Mouse (Mus musculus): ENCODE results near the gene Gjb2.

Gjb2 gene

DNA sequence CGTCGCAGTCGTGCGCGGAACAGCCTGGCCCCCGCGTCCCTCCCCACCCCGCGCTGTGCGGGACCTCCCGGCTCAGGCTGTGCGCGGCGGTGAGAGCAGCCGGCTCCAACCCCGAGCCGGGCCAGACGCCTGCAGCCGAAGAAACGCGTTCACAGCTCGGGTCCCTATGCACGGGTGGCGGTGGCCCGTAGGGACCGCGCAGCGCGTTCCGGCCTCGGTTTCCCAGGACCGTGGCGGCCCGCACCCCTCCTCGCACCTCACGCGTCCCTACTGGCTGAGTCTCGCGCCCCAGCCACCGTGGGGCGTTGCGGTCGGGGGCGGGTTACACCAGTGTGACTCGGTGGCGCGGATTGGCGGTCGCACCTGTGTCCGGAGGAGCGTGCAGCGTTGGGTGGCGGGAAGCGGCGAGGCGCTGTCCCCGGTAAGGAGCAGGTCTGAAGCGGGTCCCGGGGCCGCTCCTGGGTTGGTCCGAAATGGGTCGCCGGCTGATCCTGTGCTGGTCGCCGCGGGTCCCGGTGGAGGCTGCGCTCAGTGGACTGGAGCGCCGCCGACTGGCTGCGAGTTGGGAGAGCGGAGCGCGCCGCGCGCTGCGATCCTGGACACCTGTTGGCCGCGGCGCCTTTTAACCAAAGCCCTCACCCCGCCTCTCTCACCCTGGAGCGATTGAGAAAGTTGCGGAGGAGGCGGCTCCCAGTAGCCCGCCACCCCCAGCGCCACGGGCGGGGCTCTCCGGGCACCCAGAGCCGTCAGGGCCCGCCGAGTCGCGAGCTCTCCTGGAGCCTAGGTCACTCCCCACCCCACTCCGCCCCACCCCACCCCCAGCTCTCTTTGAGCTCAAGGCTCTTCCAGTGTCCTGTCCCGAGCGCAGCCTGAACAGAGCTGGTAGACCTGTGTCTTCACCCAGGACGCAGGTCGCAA lies at the start of gene Gjb2:
Gene Gjb2 (minus strand): TSS at position 597 of the 918 bp plus-strand sequence.
- 1% methylated on average over 101 of the region's 101 CpGs for WGBS

- 51% methylated on average over 4 of the region's 4 CpGs for WGBS
These were observed 41.2 kb upstream of the Gjb2 start for GRCm38 (mm10) chr14:57145741-57146140.

DNA sequence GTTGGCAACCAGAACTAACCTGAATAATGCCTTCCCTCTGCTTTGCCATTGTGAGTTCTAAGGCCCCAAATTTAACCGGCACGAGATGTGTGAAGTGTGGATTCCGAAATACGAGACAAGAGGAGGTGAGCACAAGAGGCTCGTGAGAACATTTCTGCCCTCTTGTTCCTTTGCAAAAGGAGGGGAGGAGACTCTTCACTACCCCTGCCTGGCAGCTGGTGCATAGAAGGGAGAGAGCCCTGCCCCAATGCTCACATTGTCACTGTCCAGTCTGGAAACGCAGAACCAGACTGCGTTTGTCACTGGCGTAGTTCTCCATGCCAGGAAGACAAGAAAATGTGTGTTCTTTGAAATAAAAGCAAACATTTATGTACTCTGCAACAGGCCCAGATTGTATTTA lies 30.8 kb upstream of the Gjb2 start:
- WGBS = 72% methylated on average over 8 of the region's 8 CpGs

GRCm38 (mm10) chr14:57133161-57133661 lies 28.7 kb upstream of the Gjb2 start, which contains the start of gene Gjb6:
Gjb6 (minus strand) TSS chr14:57133611.
- WGBS = 3% methylated on average over 33 of the region's 33 CpGs

DNA sequence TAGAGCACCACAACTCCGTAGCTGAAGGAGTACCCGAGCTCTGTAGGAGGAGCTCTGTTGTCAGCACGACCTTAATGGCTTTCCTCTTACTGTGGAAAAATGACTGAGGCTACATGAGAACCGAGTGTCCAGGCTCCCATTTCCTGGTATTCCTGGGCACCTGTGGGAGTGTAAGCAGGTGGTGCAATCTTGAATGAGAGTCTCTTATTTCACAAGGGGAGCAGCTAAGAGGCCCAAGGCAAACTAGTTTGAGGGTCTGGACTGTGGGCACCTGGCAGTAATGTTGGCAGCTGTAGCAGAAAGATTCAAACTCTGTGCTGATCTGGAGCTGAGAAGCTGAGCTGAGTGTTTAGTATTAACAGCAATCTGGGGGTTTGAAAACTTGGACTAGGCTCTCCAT lies 22.9 kb upstream of the Gjb2 start:
- 83% methylated on average over 4 of the region's 4 CpGs for WGBS

GRCm38 (mm10) chr14:57122295-57122694 lies 17.8 kb upstream of the Gjb2 start:
- 86% methylated on average over 7 of the region's 7 CpGs for WGBS

DNA sequence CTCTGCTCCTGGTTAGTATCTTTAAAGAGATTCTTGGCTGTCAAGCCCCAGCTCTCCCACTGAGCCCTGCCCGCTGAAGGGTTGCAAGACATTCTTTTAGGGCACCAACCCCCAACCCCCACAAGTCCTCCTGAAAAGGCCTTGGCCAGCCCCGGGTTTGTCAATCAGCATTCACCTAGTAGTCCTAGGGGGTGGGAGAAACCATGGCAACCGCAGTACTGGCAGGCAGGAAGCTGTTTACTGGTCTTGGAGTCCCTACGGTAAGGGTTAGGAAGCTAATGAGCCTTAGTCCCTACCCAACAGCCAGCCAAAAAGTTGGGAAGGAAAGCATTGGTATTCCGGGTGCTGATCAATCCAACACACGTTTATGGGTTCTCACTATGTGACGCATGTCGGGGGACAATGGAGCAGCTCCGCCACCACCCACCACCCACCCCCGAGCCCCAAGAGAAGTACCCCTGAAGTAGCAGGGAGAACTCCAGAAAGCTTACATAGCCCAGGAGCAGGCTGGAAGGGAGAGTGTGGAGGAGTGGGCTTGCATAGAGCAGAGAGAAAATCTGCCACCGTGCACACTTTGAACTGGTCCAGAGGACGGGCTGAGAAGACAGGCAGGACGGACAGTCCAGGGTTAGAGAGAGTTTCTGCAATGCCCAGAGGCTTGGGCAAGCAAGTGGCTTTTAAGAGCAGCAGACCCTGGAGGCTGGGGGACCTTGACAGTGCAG lies 11.5 kb upstream of the Gjb2 start, which contains the start of gene Gm4491:
Gene Gm4491 (minus strand): TSS at position 61 of the 722 bp plus-strand sequence.
- 28% methylated on average over 13 of the region's 13 CpGs for WGBS

GRCm38 (mm10) chr14:57109194-57109593 lies 4.7 kb upstream of the Gjb2 start:
- 10% methylated on average over 4 of the region's 4 CpGs for WGBS

GRCm38 (mm10) chr14:57107916-57108315 lies 3.4 kb upstream of the Gjb2 start:
- WGBS = 77% methylated on average over 5 of the region's 5 CpGs

DNA sequence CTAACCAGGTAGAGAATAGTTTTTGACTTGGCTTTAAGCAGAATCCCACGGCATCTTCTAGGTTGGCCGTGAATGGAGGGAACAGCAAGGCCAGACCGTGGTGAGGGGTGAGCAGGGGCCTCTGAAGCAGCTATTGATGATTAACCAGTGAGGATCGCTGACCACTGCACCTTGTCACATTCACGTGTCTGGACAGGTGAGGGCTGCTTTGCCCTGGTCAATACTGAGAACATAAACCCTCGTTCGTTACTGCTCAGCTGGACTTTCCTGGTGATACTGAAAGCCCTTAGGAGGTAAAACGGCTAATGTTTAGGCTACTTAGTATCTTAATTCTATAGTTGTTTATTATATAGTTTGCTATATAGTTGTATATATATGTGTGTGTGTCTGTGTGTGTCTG lies 2.6 kb upstream of the Gjb2 start:
- 91% methylated on average over 8 of the region's 8 CpGs for WGBS

DNA sequence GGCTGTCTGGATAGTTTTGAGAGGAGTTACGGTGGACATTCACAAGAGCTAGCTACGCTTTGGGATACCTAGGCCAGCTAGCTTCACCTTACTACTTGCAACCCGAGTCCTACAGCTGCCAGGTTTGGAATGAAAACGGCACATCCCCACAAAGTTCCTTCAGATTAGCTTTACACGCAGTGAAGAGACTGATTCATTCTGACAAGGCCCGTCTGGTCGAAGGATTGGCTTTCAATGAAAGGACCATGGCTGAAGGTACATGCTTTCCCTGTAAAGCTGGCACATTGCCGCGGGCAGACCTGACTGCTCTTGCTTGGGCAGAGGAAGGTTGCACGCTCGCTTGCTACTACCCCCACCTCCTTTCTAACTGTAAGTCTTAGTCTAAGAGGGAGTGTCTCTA lies 1.2 kb upstream of the Gjb2 start:
- 76% methylated on average over 11 of the region's 11 CpGs for WGBS

DNA sequence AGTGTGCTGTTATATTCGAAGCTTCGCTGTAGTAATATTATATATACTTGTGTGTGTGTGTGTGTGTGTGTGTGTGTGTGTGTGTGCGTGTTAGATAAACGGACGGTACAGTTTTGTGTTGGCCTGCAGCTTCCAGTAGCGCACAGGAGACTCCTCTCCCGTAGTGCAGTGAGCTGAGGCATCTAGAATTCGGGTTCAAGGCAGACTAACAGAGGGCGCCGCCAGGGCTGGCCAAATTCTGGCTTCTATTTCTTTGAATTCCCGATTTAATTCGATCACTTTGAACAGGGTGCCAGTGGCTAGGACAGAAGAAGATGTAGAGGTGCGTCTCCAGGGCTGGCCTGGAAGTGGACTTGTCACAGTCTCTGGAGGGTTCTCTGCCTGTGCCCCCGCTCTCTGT lies 609 bp upstream of the Gjb2 start:
- 21% methylated on average over 14 of the region's 14 CpGs for WGBS

DNA sequence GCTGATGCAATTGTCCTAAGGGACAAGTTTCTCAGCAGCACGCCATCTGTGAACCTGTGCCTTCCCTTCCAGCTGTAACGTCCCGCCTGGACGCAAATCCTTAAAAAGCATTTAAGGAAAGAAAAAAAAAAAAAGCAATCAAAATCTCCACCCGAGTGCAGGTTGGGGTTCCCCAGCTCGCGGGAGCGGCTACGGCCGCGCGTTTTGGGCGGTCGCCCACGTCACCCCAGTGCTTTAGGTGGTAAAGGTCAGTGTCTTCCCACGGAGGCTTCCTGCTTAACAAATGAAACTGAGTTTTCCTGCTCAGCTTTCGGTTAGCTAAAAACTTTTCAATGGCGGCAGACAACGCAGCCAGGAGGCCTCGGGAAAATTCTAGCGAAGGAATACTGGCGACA lies 794 bp downstream of the Gjb2 start:
- 6% methylated on average over 22 of the region's 22 CpGs for WGBS

DNA sequence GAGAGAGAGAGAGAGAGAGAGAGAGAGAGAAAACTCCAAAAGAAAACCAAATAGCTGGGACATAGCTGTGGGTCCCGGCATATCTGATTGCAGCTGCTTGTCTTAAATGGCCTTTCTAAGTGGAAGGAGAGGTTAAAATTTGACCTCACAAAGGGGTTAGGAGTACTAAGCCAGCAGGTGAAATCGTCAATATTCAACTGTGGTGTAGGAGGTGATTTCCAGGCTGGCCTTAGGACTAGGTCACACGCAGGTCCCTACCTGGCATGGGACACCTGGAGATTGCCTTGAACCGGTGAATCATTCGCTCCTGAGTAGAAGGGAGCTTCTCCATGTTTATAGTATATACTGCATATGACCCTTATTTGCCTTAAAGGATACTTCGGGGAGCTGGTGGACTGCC lies 1.4 kb downstream of the Gjb2 start:
- WGBS = 85% methylated on average over 6 of the region's 6 CpGs

GRCm38 (mm10) chr14:57101623-57102022 lies 2.9 kb downstream of the Gjb2 start:
- WGBS = 88% methylated on average over 7 of the region's 7 CpGs

GRCm38 (mm10) chr14:57095855-57096254 lies 8.6 kb downstream of the Gjb2 start:
- 85% methylated on average over 4 of the region's 4 CpGs for WGBS

DNA sequence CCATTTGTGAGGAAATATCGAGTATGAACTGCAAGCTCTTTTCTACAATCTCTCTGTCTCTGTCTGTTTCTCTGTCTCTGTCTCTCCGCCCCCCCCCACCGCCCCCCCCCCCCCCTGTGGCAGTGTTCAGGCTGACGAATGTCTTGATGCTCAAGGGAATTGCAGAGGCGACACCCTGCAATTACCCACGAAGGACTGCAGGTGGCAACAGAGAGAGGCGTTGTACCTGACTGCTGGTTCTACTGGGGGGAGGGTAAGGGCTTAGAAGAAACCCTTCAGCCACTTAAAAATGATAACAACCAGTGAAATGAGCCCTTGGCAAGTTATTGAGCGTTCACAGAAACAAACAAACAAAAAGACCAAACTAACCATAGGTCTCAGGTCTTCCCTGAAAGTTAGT lies 11.5 kb downstream of the Gjb2 start:
- 7% methylated on average over 8 of the region's 8 CpGs for WGBS

DNA sequence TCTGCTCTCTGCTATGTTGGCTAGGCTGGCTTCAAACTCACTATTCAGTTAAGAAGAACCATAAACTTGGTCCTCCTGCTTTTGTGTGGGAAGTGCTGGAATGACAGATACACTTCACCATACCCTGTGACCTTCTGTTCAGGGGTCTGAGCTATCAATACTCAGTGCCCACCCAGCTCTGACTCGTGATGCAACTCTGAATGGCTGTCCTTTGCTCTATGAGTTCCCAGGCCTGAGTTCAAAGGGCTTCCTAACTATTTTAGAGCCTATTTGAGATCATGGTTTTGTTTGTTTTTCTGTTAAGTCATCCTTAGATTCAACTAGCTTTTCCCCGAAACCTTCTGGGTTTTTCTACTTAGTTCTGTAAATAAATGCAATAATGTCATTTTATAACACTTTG lies 14.5 kb downstream of the Gjb2 start:
- WGBS = 77% methylated on average over 2 of the region's 2 CpGs

DNA sequence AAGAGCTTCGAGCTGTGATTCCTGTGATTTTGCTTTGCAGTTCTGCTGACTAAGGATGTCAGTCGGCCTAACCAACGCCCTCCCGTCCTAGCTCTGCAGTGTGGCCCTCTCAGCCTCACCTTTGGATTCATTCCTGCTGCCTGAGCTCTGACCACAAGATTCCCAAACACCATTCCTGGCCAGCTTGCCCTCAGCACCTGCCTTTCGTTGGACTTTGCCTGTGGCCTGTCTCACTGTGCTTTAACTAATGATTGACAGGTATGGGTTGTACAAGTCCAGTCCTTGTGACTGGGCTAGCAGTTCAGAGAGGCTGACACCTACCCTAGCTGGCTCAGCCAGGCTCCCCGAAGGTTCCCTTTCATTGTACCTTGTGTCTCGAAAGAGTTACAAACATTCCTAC lies 15.4 kb downstream of the Gjb2 start:
- WGBS = 94% methylated on average over 7 of the region's 7 CpGs

GRCm38 (mm10) chr14:57084180-57084668 lies 20.3 kb downstream of the Gjb2 start:
- 54% methylated on average over 11 of the region's 11 CpGs for WGBS

- 100% methylated on average over 1 of the region's 1 CpGs for WGBS
These were observed 21.6 kb downstream of the Gjb2 start for GRCm38 (mm10) chr14:57082863-57083262.

GRCm38 (mm10) chr14:57075537-57075936 lies 29.0 kb downstream of the Gjb2 start:
- WGBS = 91% methylated on average over 6 of the region's 6 CpGs

Measured in cerebral cortex, adult 2 months (tissue).